Mouse (Mus musculus) limb, embryonic 14.5 days (tissue): ENCODE measurements around the gene Ccser1. TPM values are rescaled to one million over a fixed set of nuclear protein-coding genes. Genes with fewer than 3 reads are reported as not detected.

ENCODE experiments used
- ATAC-seq: fragments of 200-750 bp; cut with Nextera tagmentation; 2 replicates; pipeline ENCODE4 v1.8.0; 2017; ENCODE audit warnings: low read depth, moderate number of reproducible peaks, moderate TSS enrichment; ENCODE audit not compliant: low FRiP score
- DNase-seq: peaks from one replicate; pipeline ENCODE4 v3.0.0-alpha.2; 2015; ENCODE audit warnings: low spot score
- H3K27ac ChIP-seq: fragments of 300-500 bp; sonication (generic); replicated peaks from 2 replicates; pipeline ENCODE4 v1.5.1; 2014; ENCODE audit warnings: low read depth, mild to moderate bottlenecking, low read length, moderate library complexity, mixed read lengths
- H3K27me3 ChIP-seq: fragments of 300-500 bp; sonication (generic); 2 replicates; pipeline ENCODE4 v1.6.1; 2014; ENCODE audit warnings: low read length, mixed read lengths; ENCODE audit not compliant: control insufficient read depth, insufficient read depth
- H3K36me3 ChIP-seq: fragments of 300-500 bp; sonication (generic); 2 replicates; pipeline ENCODE4 v1.6.1; 2014; ENCODE audit warnings: mild to moderate bottlenecking, low read length, moderate library complexity, mixed read lengths; ENCODE audit not compliant: control insufficient read depth, insufficient read depth
- H3K4me1 ChIP-seq: fragments of 300-500 bp; sonication (generic); 2 replicates; pipeline ENCODE4 v1.6.1; 2014; ENCODE audit warnings: antibody characterized with exemption, low read length, mixed read lengths; ENCODE audit not compliant: control insufficient read depth, insufficient read depth
- H3K4me2 ChIP-seq: fragments of 300-500 bp; sonication (generic); replicated peaks from 2 replicates; pipeline ENCODE4 v1.6.1; 2014; ENCODE audit warnings: low read depth, mild to moderate bottlenecking, low read length, moderate library complexity; ENCODE audit not compliant: severe bottlenecking
- H3K4me3 ChIP-seq: fragments of 300-500 bp; sonication (generic); replicated peaks from 2 replicates; pipeline ENCODE4 v1.5.1; 2014; ENCODE audit warnings: low read length
- H3K9ac ChIP-seq: fragments of 300-500 bp; sonication (generic); 2 replicates; pipeline ENCODE4 v1.6.1; 2014; ENCODE audit warnings: mild to moderate bottlenecking, low read depth, low read length, moderate library complexity; ENCODE audit not compliant: severe bottlenecking
- H3K9me3 ChIP-seq: fragments of 300-500 bp; sonication (generic); 2 replicates; pipeline ENCODE4 v1.6.1; 2016; ENCODE audit warnings: low read length; ENCODE audit not compliant: control insufficient read depth
- POLR2A ChIP-seq: fragments of 200-500 bp; IDR thresholded peaks from 2 replicates; pipeline ENCODE4 v1.8.0; 2012; ENCODE audit warnings: inconsistent platforms, mild to moderate bottlenecking, moderate library complexity, borderline replicate concordance; ENCODE audit not compliant: insufficient read depth, insufficient read length; ENCODE audit errors: extremely low read depth
- WGBS: fragments of 180-500 bp; shearing (Covaris S2); extraction: QIAGEN DNeasy Blood & Tissue Kit; methylation state at CpG from one replicate; pipeline ENCODE4 v1.1.7; 2014; 5-methylcytosine and 5-hydroxymethylcytosine counted together
- polyA plus RNA-seq, 2 experiments: library from polyadenylated mRNA; depleted of rRNA in 1 of 2; stranded (reverse) in 1 of 2; unstranded in 1 of 2; fragments of >200 nt; fragmentation: Nextera tagmentation in 1 of 2; extraction: Ambion mirVana in 1 of 2; gene quantifications; 2 replicates each; pipeline versions ENCODE4 v1.2.1 to v1.2.3; 2012 to 2014

The Ccser1 gene
- polyA plus RNA-seq, 2 experiments, result 5.9 to 6.6 TPM

GRCm38 (mm10) chr6:62263899-62264298 lies 1083.8 kb downstream of the Ccser1 start:
- no peak for ATAC-seq
- no peaks in the 10 kb centered on the region for H3K27me3 ChIP-seq

DNA sequence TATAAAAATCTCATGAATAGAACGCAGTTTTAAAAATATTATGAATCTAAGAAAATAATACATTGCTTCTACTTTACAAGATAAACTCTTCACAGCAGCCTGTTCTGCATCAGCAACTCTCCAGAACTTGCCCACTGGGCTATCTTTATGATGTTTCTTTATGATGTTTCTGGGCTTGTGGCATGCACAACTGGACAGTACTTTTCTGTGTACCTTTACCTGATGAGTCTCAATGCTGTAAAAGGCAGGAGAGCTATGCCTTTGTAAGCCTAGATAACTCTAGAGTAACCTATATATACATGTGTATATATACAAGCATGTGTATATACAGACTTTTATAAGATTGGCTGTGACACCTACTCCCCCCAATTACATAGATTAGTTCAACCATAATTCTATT lies 1084.4 kb downstream of the Ccser1 start:
- Histone ChIP-seq H3K4me3 (no peak overlapping the region), H3K27ac (no peak overlapping the region), H3K9ac (no peak overlapping the region), H3K4me2 (no peak overlapping the region), H3K9me3 (no peaks in the 10 kb centered on the region), H3K27me3 (no peaks in the 10 kb centered on the region), H3K4me1 (no peaks in the 10 kb centered on the region), H3K36me3 (no peaks in the 10 kb centered on the region)
- WGBS, result 79% methylated on average over 1 of the region's 1 CpGs
- no peak for DNase-seq
- TF ChIP-seq POLR2A, result no peak
- no peak for ATAC-seq

More at GRCm38 (mm10) chr6:62263899-62264298, 1083.8 kb downstream of the Ccser1 start:
- DNase-seq, result no peak
- no peaks in the 10 kb centered on the region for H3K36me3 ChIP-seq
- no peak overlapping the region for H3K27ac ChIP-seq
- TF ChIP-seq POLR2A, result no peak
- H3K4me3 ChIP-seq, result no peak overlapping the region
- no peaks in the 10 kb centered on the region for H3K4me1 ChIP-seq
- whole genome bisulfite sequencing, result 41% methylated on average over 1 of the region's 1 CpGs
- H3K9ac ChIP-seq, result no peak overlapping the region
- H3K4me2 ChIP-seq, result no peak overlapping the region
- no peaks in the 10 kb centered on the region for H3K9me3 ChIP-seq

GRCm38 (mm10) chr6:62281256-62281655 lies 1101.1 kb downstream of the Ccser1 start:
- Histone ChIP-seq H3K36me3 (no peaks in the 10 kb centered on the region), H3K27ac (no peak overlapping the region), H3K4me3 (no peak overlapping the region), H3K27me3 (no peaks in the 10 kb centered on the region), H3K9me3 (no peaks in the 10 kb centered on the region), H3K4me1 (no peaks in the 10 kb centered on the region), H3K9ac (no peak overlapping the region), H3K4me2 (no peak overlapping the region)
- ATAC-seq (no peak), DNase-seq (no peak)
- 84% methylated on average over 3 of the region's 3 CpGs for WGBS
- no peak for TF ChIP-seq POLR2A

DNA sequence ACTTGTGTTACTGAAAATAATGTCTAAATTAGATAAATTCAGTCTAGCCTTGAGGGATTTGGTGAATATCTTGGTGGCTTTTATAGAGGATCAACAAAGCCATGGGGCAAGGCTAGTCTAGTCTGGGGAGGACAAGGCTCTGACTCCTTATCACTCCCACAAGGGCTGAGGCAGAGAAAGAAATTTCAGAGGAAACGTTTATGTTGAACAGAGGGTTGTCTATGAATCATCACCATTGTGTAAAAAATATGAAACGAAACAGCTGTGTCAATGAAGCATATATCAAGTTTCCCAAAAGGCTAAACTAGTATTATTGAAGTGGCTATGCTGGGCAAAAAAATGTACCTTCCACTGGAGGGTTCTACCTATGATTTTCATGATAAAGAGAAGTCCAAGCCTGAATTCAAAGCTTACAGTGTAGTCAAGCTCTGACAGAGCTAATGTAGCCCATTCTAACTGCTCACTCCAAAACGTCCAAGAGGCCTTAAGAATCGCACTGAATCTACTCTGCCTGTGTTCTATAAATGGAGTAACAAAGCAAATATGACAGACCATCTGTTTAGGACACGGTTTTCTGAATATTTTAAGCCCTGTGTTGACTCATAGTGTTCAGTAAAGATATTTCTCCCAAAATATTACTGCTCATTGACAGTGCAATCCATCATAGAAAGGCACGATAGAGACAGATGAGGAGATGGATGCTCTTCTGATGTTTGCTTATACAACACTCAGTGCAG lies 1121.6 kb downstream of the Ccser1 start:
- WGBS, result 68% methylated on average over 6 of the region's 6 CpGs
- Histone ChIP-seq H3K4me1 (no peaks in the 10 kb centered on the region), H3K4me2 (no peak overlapping the region), H3K27ac (no peak overlapping the region), H3K9me3 (no peaks in the 10 kb centered on the region), H3K36me3 (no peaks in the 10 kb centered on the region), H3K27me3 (no peaks in the 10 kb centered on the region), H3K9ac (no peak overlapping the region), H3K4me3 (no peak overlapping the region)
- no peak for TF ChIP-seq POLR2A
- ATAC-seq (no peak), DNase-seq (no peak)

- Histone ChIP-seq H3K27me3 (no peaks in the 10 kb centered on the region), H3K4me3 (no peak overlapping the region), H3K27ac (no peak overlapping the region), H3K36me3 (no peaks in the 10 kb centered on the region), H3K4me2 (no peak overlapping the region), H3K9me3 (no peaks in the 10 kb centered on the region), H3K9ac (no peak overlapping the region), H3K4me1 (no peaks in the 10 kb centered on the region)
- WGBS, result 69% methylated on average over 3 of the region's 3 CpGs
- ATAC-seq (no peak), DNase-seq (peak; percentile 4)
- TF ChIP-seq POLR2A, result no peak
Measured at GRCm38 (mm10) chr6:62318627-62319026, 1138.5 kb downstream of the Ccser1 start.
